Mouse (Mus musculus) forebrain, embryonic 12.5 days (tissue): ENCODE data around the gene Klf16. TPM values are rescaled to one million over a fixed set of nuclear protein-coding genes. Genes with fewer than 3 reads are reported as not detected.
A peak's percentile ranks its signal among the peaks of the same experiment; 100 is the strongest.
"Not testable (repeated sequence)": the region's sequence is repeated elsewhere in the genome, so short reads cannot be mapped to it uniquely, and the experiment has no call there.

Experiments used
- ATAC-seq: fragments of 200-750 bp; cut with Nextera tagmentation; 2 replicates; pipeline ENCODE4 v1.8.0; 2017; ENCODE audit warnings: moderate TSS enrichment; ENCODE audit not compliant: low FRiP score
- H3K27ac ChIP-seq: fragments of 300-500 bp; sonication (generic); 2 replicates; pipeline ENCODE4 v1.5.1; 2016; ENCODE audit warnings: mild to moderate bottlenecking
- H3K27me3 ChIP-seq: fragments of 300-500 bp; sonication (generic); 2 replicates; pipeline ENCODE4 v1.6.1; 2016; ENCODE audit warnings: mild to moderate bottlenecking
- H3K36me3 ChIP-seq: fragments of 300-500 bp; sonication (generic); replicated peaks from 2 replicates; pipeline ENCODE4 v1.6.1; 2016; ENCODE audit warnings: mild to moderate bottlenecking
- H3K4me1 ChIP-seq: fragments of 300-500 bp; sonication (generic); 2 replicates; pipeline ENCODE4 v1.6.1; 2016
- H3K4me2 ChIP-seq: fragments of 300-500 bp; sonication (generic); 2 replicates; pipeline ENCODE4 v1.6.1; 2016; ENCODE audit warnings: mild to moderate bottlenecking, moderate library complexity
- H3K4me3 ChIP-seq: fragments of 300-500 bp; sonication (generic); replicated peaks from 2 replicates; pipeline ENCODE4 v1.5.1; 2016; ENCODE audit warnings: mild to moderate bottlenecking
- H3K9ac ChIP-seq: fragments of 300-500 bp; sonication (generic); 2 replicates; pipeline ENCODE4 v1.6.1; 2016; ENCODE audit warnings: mild to moderate bottlenecking
- H3K9me3 ChIP-seq: fragments of 300-500 bp; sonication (generic); 2 replicates; pipeline ENCODE4 v1.6.1; 2016
- WGBS: fragments of 180-500 bp; shearing (Covaris S2); methylation state at CpG from one replicate; pipeline ENCODE4 v1.1.7; 2016; 5-methylcytosine and 5-hydroxymethylcytosine counted together
- polyA plus RNA-seq: library from polyadenylated mRNA; unstranded; fragments of >200 nt; fragmentation: Nextera tagmentation; extraction: Ambion mirVana; gene quantifications from 2 replicates; pipeline ENCODE4 v1.2.1, GENCODE M21; 2016

Gene Klf16
- polyA plus RNA-seq, 1 experiment from 2014 or later = 9.5 TPM

GRCm38 (mm10) chr10:80614351-80614750 is 37.2 kb upstream of the Klf16 start:
- no peaks in the 10 kb centered on the region for H3K9me3 ChIP-seq
- WGBS = 90% methylated on average over 6 of the region's 6 CpGs
- no peak overlapping the region for H3K4me3 ChIP-seq
- no peak for ATAC-seq
- no peaks in the 10 kb centered on the region for H3K27me3 ChIP-seq
- H3K4me2 ChIP-seq = no peak overlapping the region
- H3K27ac ChIP-seq = no peak overlapping the region
- H3K36me3 ChIP-seq = peaks cover 62% of the 10 kb centered on the region
- no peaks in the 10 kb centered on the region for H3K4me1 ChIP-seq
- H3K9ac ChIP-seq = no peak overlapping the region

GRCm38 (mm10) chr10:80613821-80614220 is 36.7 kb upstream of the Klf16 start:
- no peaks in the 10 kb centered on the region for H3K9me3 ChIP-seq
- peaks cover 67% of the 10 kb centered on the region for H3K36me3 ChIP-seq
- H3K4me1 ChIP-seq = no peaks in the 10 kb centered on the region
- 90% methylated on average over 3 of the region's 3 CpGs for WGBS
- H3K9ac ChIP-seq = no peak overlapping the region
- no peaks in the 10 kb centered on the region for H3K27me3 ChIP-seq
- H3K4me3 ChIP-seq = no peak overlapping the region
- no peak for ATAC-seq
- no peak overlapping the region for H3K27ac ChIP-seq
- H3K4me2 ChIP-seq = no peak overlapping the region

- Histone ChIP-seq H3K36me3 (peaks cover 86% of the 10 kb centered on the region), H3K4me3 (no peak overlapping the region), H3K27ac (no peak overlapping the region), H3K27me3 (no peaks in the 10 kb centered on the region), H3K9ac (no peak overlapping the region), H3K9me3 (no peaks in the 10 kb centered on the region), H3K4me1 (no peaks in the 10 kb centered on the region), H3K4me2 (no peak overlapping the region)
- ATAC-seq = no peak
- 99% methylated on average over 3 of the region's 3 CpGs for WGBS
These were observed 34.8 kb upstream of the Klf16 start for GRCm38 (mm10) chr10:80611905-80612304.

GRCm38 (mm10) chr10:80611024-80611423 is 33.9 kb upstream of the Klf16 start:
- H3K9ac ChIP-seq = no peak overlapping the region
- H3K27ac ChIP-seq = no peak overlapping the region
- H3K4me3 ChIP-seq = no peak overlapping the region
- WGBS = 77% methylated on average over 4 of the region's 4 CpGs
- peaks cover 93% of the 10 kb centered on the region for H3K36me3 ChIP-seq
- peak; percentile 25; the same call in 1 of the 2 replicates for ATAC-seq
- H3K27me3 ChIP-seq = no peaks in the 10 kb centered on the region
- no peaks in the 10 kb centered on the region for H3K4me1 ChIP-seq
- H3K4me2 ChIP-seq = no peak overlapping the region
- no peaks in the 10 kb centered on the region for H3K9me3 ChIP-seq

- H3K9me3 ChIP-seq = no peaks in the 10 kb centered on the region
- H3K27ac ChIP-seq = no peak overlapping the region
- peaks cover 86% of the 10 kb centered on the region for H3K36me3 ChIP-seq
- no peaks in the 10 kb centered on the region for H3K27me3 ChIP-seq
- H3K9ac ChIP-seq = no peak overlapping the region
- WGBS = 96% methylated on average over 9 of the region's 9 CpGs
- no peak overlapping the region for H3K4me3 ChIP-seq
- H3K4me2 ChIP-seq = no peak overlapping the region
- no peak for ATAC-seq
- peaks cover under 1% of the 10 kb centered on the region; the same call in 1 of the 2 replicates for H3K4me1 ChIP-seq
These were observed 33.1 kb upstream of the Klf16 start for GRCm38 (mm10) chr10:80610116-80610785.

DNA sequence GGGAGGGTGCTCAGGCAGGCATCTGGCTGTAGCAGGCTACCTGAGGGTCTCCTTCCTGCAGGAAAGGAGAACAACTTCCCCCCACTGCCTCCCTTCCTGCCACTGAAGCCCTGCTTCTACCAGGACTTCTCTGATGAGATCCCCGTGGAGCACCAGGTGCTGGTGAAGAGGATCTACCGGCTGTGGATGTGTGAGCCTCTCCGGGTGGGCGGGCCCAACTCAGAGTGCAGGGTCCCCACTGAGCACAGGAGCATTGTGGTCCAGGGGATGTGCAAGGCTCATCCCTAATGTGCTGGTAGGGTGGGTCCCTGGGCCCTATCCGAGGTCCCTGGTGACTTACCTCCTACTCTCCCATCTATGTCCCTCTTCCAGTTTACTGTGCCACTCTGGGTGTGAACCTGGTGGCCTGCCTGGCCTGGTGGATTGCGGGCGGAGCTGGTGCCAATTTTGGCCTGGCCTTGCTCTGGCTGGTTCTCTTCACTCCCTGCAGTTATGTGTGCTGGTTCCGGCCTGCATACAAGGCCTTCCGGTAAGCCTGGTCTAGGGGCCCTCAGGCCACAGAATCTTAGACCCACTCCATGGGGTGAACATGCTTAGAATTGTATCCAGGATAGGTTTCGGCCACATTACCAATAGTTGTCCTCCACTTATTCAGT is 32.3 kb upstream of the Klf16 start:
- Histone ChIP-seq H3K27ac (no peak overlapping the region), H3K27me3 (no peaks in the 10 kb centered on the region), H3K9ac (no peak overlapping the region), H3K4me1 (peaks cover 5% of the 10 kb centered on the region), H3K9me3 (no peaks in the 10 kb centered on the region), H3K4me3 (no peak overlapping the region), H3K4me2 (no peak overlapping the region), H3K36me3 (peaks cover 77% of the 10 kb centered on the region)
- ATAC-seq = no peak
- 90% methylated on average over 10 of the region's 10 CpGs for WGBS

DNA sequence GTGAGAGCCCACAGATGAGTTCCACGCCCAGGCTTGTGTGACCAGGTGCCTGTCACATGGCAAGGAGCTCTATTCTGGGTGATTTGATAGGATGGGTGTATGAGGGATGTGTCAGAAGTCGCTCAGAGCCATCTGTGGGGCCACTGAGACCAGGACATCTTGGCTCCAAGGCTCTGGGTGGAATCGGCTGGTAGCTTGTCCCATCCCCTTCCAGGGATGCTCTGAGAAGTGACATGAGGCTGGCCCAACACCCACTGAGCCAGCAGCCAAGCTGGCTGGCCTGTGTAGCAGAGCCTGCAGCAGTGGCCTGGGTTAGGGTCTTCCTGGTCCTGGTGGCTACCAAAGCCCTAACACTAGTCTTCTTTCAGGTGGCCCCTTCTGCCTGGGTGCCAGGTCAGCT is 31.3 kb upstream of the Klf16 start:
- no peak for ATAC-seq
- no peak overlapping the region for H3K4me3 ChIP-seq
- H3K4me2 ChIP-seq = no peak overlapping the region
- H3K9me3 ChIP-seq = no peaks in the 10 kb centered on the region
- WGBS = 100% methylated on average over 3 of the region's 3 CpGs
- no peak overlapping the region for H3K27ac ChIP-seq
- no peak overlapping the region for H3K9ac ChIP-seq
- peaks cover 15% of the 10 kb centered on the region for H3K4me1 ChIP-seq
- no peaks in the 10 kb centered on the region for H3K27me3 ChIP-seq
- peaks cover 70% of the 10 kb centered on the region for H3K36me3 ChIP-seq

GRCm38 (mm10) chr10:80606737-80607350 is 29.7 kb upstream of the Klf16 start:
- H3K4me3 ChIP-seq = no peak overlapping the region
- 96% methylated on average over 34 of the region's 34 CpGs for WGBS
- H3K27ac ChIP-seq = no peak overlapping the region
- H3K36me3 ChIP-seq = peaks cover 55% of the 10 kb centered on the region
- no peak overlapping the region for H3K4me2 ChIP-seq
- H3K4me1 ChIP-seq = peaks cover 23% of the 10 kb centered on the region
- no peaks in the 10 kb centered on the region for H3K9me3 ChIP-seq
- no peak overlapping the region for H3K9ac ChIP-seq
- H3K27me3 ChIP-seq = no peaks in the 10 kb centered on the region
- no peak for ATAC-seq

- Histone ChIP-seq H3K4me1 (peaks cover 23% of the 10 kb centered on the region), H3K4me3 (no peak overlapping the region), H3K4me2 (no peak overlapping the region), H3K9ac (no peak overlapping the region), H3K9me3 (no peaks in the 10 kb centered on the region), H3K36me3 (peaks cover 50% of the 10 kb centered on the region), H3K27ac (no peak overlapping the region), H3K27me3 (no peaks in the 10 kb centered on the region)
- WGBS = 94% methylated on average over 23 of the region's 23 CpGs
- ATAC-seq = no peak
These were observed 29.2 kb upstream of the Klf16 start for GRCm38 (mm10) chr10:80606306-80606705.

DNA sequence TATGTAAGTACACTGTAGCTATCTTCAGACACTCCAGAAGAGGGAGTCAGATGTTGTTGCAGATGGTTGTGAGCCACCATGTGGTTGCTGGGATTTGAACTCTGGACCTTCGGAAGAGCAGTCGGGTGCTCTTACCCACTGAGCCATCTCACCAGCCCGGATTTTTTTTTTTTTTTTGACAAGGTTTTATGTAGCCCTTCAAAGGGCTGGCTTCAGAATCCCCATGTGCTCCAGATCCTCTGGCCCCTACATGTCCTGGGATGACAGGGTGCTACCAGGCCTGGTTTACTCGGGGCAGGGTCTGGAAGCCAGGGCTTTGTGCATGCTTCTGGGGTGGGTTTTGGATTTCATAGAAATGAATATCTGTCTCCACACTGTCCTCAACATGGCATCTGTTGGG is 28.6 kb upstream of the Klf16 start, which contains the start of gene Gm49322:
Gene Gm49322, plus strand, starts transcription at position 301 of the 400 bp plus-strand sequence.
- not testable (repeated sequence) for ATAC-seq, H3K27me3 ChIP-seq, H3K27ac ChIP-seq, H3K4me3 ChIP-seq, H3K9ac ChIP-seq, H3K4me2 ChIP-seq, H3K9me3 ChIP-seq
- Histone ChIP-seq H3K36me3 (peaks cover 47% of the 10 kb centered on the region), H3K4me1 (peaks cover 23% of the 10 kb centered on the region)
- WGBS = 94% methylated on average over 4 of the region's 4 CpGs

DNA sequence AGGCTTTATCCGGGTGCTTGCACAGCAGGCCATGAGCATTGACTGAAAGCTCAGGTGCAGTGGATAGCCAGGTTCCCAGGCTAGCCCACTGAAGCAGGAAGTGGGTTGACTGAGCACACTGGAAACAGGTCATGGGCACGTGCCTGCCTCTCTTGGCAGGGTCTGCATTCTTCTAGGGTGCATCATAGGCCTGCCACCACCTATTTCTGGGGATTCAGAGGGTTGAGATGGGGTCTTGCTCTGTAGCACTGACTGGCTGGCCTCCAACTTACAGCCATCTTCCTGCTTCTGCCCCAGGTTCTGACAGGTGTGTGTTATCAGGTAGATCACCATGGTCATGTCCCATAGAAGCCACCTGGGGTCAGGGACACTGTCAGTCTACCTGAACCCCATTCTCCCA is 27.9 kb upstream of the Klf16 start:
- ATAC-seq = no peak
- H3K4me1 ChIP-seq = peaks cover 23% of the 10 kb centered on the region
- H3K27me3 ChIP-seq = no peaks in the 10 kb centered on the region
- no peak overlapping the region for H3K27ac ChIP-seq
- H3K4me2 ChIP-seq = no peak overlapping the region
- peaks cover 39% of the 10 kb centered on the region for H3K36me3 ChIP-seq
- H3K9ac ChIP-seq = no peak overlapping the region
- H3K9me3 ChIP-seq = no peaks in the 10 kb centered on the region
- H3K4me3 ChIP-seq = no peak overlapping the region
- WGBS = 85% methylated on average over 2 of the region's 2 CpGs

DNA sequence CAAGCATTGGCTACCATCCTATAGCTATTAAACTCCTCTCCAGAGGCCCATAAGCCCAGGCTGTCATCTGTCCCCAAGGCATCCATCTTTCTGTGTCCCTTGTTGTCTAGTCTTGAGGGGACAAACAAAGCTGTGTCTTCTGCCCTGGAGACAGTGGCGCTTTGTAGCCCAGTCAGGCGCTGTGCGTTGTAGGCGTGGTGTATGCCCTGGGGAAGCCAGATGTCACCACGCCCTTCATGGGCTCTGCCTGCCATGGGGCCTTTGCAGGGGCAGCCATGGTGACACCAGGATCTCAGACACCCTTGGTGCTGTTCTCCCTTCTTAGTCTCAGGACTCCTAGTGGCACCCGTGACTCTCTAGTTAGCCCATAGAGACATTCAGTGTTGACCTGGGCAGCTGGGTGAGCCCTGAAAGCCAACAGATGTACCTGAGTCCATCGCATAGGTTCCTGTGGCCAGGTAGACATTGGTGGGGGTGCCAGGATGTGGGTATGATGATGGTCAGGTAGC is 26.9 kb upstream of the Klf16 start:
- Histone ChIP-seq H3K9me3 (no peaks in the 10 kb centered on the region), H3K27me3 (no peaks in the 10 kb centered on the region), H3K4me2 (peak overlapping the region; percentile 95), H3K36me3 (peaks cover 30% of the 10 kb centered on the region), H3K4me3 (peak overlapping the region; percentile 73), H3K9ac (peak overlapping the region; percentile 66), H3K27ac (peak overlapping the region; percentile 86; the same call in 1 of the 2 replicates), H3K4me1 (peaks cover 23% of the 10 kb centered on the region)
- 86% methylated on average over 7 of the region's 7 CpGs for WGBS
- ATAC-seq = no peak
